Mouse (Mus musculus) kidney, adult 2 months (tissue): Measurements from ENCODE around the gene Hist1h4c. TPM values are rescaled to one million over a fixed set of nuclear protein-coding genes. Genes with fewer than 3 reads are reported as not detected.
"Not testable (repeated sequence)": the region's sequence is repeated elsewhere in the genome, so short reads cannot be mapped to it uniquely, and the experiment has no call there.

Experiments used
- DNase-seq: peaks from one replicate; pipeline ENCODE4 v3.0.0; 2021
- H3K27ac ChIP-seq: fragments of 200-500 bp; 2 replicates; pipeline ENCODE4 v1.5.1; 2012; ENCODE audit warnings: low read depth, low read length, control low read depth, inconsistent platforms; ENCODE audit not compliant: insufficient read depth
- H3K27me3 ChIP-seq: fragments of 200-500 bp; replicated peaks from 2 replicates; pipeline ENCODE4 v1.6.1; 2012; ENCODE audit warnings: mild to moderate bottlenecking, moderate library complexity, low read length, inconsistent platforms; ENCODE audit not compliant: control insufficient read depth, insufficient read depth
- H3K36me3 ChIP-seq: fragments of 200-500 bp; 2 replicates; pipeline ENCODE4 v1.6.1; 2012; ENCODE audit warnings: mild to moderate bottlenecking, moderate library complexity, low read length, inconsistent platforms; ENCODE audit not compliant: control insufficient read depth, insufficient read depth
- H3K4me1 ChIP-seq: fragments of 200-500 bp; 2 replicates; pipeline ENCODE4 v1.6.1; 2011; ENCODE audit warnings: low read length; ENCODE audit not compliant: control insufficient read depth, insufficient read depth
- H3K4me3 ChIP-seq: fragments of 200-500 bp; 2 replicates; pipeline ENCODE4 v1.5.1; 2011; ENCODE audit warnings: mild to moderate bottlenecking, low read depth, low read length, control low read depth; ENCODE audit not compliant: insufficient read depth
- CTCF ChIP-seq: fragments of 200-500 bp; conservative IDR thresholded peaks from 2 replicates; pipeline ENCODE4 v1.5.1; 2011; ENCODE audit warnings: low read depth, mild to moderate bottlenecking, control low read depth, low read length, moderate library complexity, mixed read lengths; ENCODE audit not compliant: insufficient read depth, insufficient read length
- POLR2A ChIP-seq: fragments of 200-500 bp; IDR thresholded peaks from one replicate; pipeline ENCODE4 v1.6.1; 2011; ENCODE audit warnings: low read depth, low read length, control low read depth
- WGBS: fragments of 180-500 bp; shearing (Covaris S2); methylation state at CpG from one replicate; pipeline ENCODE4 v1.1.7; 2018; 5-methylcytosine and 5-hydroxymethylcytosine counted together
- polyA plus RNA-seq: library from polyadenylated mRNA; depleted of rRNA; stranded (reverse); fragments of >200 nt; gene quantifications from 2 replicates; pipeline ENCODE4 v1.2.3, GENCODE M21; 2012

Hist1h4c gene
- polyA plus RNA-seq, 1 experiment, result 9.4 TPM

DNA sequence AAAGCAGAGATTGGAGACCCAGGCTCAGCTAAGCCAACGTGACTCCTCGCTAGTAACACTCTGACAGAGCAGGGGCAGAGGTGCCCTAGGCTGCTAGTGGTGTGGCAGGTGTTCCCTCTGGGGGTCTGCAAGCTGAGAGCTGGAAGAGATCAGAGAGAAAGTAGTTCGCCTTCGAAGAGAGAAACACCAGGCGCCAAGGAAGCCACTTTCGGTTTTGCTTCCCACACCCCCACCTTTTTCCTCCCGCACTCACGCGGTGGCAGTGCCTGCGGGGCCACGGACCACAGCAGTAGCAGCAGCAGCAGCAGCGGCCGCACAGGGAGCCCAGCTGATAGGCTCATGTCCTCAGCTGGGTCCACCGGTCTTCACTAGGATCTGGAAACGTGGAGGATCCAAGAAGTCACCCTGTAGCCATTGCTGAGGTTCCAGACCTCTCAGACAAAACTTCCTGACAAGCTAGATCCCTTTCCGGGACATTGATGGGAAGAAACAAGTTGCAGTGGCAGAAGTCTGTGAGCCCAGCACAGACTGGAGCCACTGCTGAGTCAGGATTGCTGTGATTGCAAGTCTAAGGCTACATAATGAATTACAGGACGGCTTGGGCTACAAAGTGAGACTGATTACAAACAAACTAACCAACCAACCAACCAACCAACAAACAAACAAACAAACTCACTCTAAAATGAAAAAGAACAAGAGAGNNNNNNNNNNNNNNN lies 12.3 kb upstream of the Hist1h4c start, which contains the start of gene Hfe:
Gene Hfe (minus strand): TSS at position 481 of the 716 bp plus-strand sequence.
- Histone ChIP-seq H3K4me1 (0 out of 2 replicates have a peak, but pooled peaks cover 3% of the 10 kb centered on the region), H3K27ac (peak within 1 kb of the TSS; percentile 54), H3K4me3 (peak within 1 kb of the TSS; percentile 80), H3K27me3 (no peaks in the 10 kb centered on the region), H3K36me3 (no peaks in the 10 kb centered on the region)
- under 1% methylated on average over 17 of the region's 17 CpGs for WGBS
- no peak for TF ChIP-seq CTCF
- DNase-seq, result peak; percentile 63

- Histone ChIP-seq H3K27me3 (no peaks in the 10 kb centered on the region), H3K4me3 (peak overlapping the region; percentile 80), H3K36me3 (no peaks in the 10 kb centered on the region), H3K4me1 (0 out of 2 replicates have a peak, but pooled peaks cover 3% of the 10 kb centered on the region), H3K27ac (peak overlapping the region; percentile 54)
- TF ChIP-seq CTCF, result no peak
- TF ChIP-seq POLR2A, result no peak
- peak; percentile 32 for DNase-seq
- WGBS, result 27% methylated on average over 15 of the region's 15 CpGs
Observed at GRCm38 (mm10) chr13:23709714-23710373, 11.6 kb upstream of the Hist1h4c start.

- TF ChIP-seq POLR2A (no peak), CTCF (no peak)
- no peaks in the 10 kb centered on the region for H3K27me3 ChIP-seq
- no peak overlapping the region for H3K4me3 ChIP-seq
- 61% methylated on average over 4 of the region's 4 CpGs for WGBS
- H3K27ac ChIP-seq, result no peak overlapping the region
- peak; percentile 27 for DNase-seq
- H3K36me3 ChIP-seq, result no peaks in the 10 kb centered on the region; the same call in 1 of the 2 replicates
- H3K4me1 ChIP-seq, result 0 out of 2 replicates have a peak, but pooled peaks cover 3% of the 10 kb centered on the region
Observed at GRCm38 (mm10) chr13:23708654-23709053, 10.4 kb upstream of the Hist1h4c start.

DNA sequence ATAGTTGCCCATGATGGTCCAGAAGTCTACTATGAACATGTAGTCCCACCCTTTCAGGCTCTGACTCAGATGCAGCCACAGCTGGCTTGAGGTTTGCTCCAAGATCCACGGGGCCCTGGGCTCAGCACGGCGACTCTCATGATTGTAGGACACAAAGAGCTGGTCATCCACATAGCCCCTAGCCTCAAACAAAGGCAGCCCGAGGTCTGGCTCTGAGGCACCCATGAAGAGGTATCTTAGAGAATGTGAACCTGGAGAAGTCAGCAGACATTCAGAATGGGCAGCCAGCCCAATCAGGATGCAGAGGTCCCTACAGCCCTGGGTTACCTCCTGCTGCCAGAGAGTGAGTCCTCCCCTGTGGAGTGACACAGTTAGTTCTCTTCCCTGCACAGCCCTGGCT lies 9.8 kb upstream of the Hist1h4c start:
- Histone ChIP-seq H3K4me3 (no peak overlapping the region), H3K4me1 (0 out of 2 replicates have a peak, but pooled peaks cover 3% of the 10 kb centered on the region), H3K27me3 (no peaks in the 10 kb centered on the region), H3K27ac (no peak overlapping the region), H3K36me3 (no peaks in the 10 kb centered on the region; the same call in 1 of the 2 replicates)
- TF ChIP-seq POLR2A, result no peak
- TF ChIP-seq CTCF, result no peak
- 95% methylated on average over 4 of the region's 4 CpGs for WGBS
- no peak for DNase-seq

GRCm38 (mm10) chr13:23706771-23707170 lies 8.5 kb upstream of the Hist1h4c start:
- no peak for DNase-seq
- no peak overlapping the region for H3K4me3 ChIP-seq
- no peak overlapping the region for H3K27ac ChIP-seq
- H3K4me1 ChIP-seq, result 0 out of 2 replicates have a peak, but pooled peaks cover 3% of the 10 kb centered on the region
- no peaks in the 10 kb centered on the region for H3K27me3 ChIP-seq
- no peaks in the 10 kb centered on the region; the same call in 1 of the 2 replicates for H3K36me3 ChIP-seq
- TF ChIP-seq POLR2A (no peak), CTCF (no peak)
- WGBS, result 97% methylated on average over 12 of the region's 12 CpGs

GRCm38 (mm10) chr13:23705751-23706356 lies 7.6 kb upstream of the Hist1h4c start:
- Histone ChIP-seq H3K4me1 (peaks cover 3% of the 10 kb centered on the region; the same call in 1 of the 2 replicates), H3K27me3 (no peaks in the 10 kb centered on the region), H3K4me3 (no peak overlapping the region), H3K27ac (no peak overlapping the region), H3K36me3 (no peaks in the 10 kb centered on the region; the same call in 1 of the 2 replicates)
- WGBS, result 96% methylated on average over 7 of the region's 7 CpGs
- TF ChIP-seq POLR2A (no peak), CTCF (no peak)
- no peak for DNase-seq

DNA sequence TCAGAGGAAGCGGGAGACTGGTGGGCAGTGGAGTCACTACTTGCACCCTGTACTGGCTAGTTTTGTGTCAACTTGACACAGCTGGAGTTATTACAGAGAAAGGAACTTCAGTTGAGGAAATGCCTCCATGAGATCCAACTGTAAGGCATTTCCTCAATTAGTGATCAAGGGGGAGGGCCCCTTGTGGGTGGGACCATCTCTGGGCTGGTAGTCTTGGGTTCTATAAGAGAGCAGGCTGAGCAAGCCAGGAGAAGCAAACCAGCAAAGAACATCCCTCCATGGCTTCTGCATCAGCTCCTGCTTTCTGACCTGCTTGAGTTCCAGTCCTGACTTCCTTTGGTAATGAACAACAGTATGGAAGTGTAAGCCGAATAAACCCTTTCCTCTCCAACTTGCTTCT lies 4.5 kb upstream of the Hist1h4c start:
- H3K4me1 ChIP-seq, H3K36me3 ChIP-seq, H3K27me3 ChIP-seq, H3K4me3 ChIP-seq, DNase-seq, H3K27ac ChIP-seq: not testable (repeated sequence)
- WGBS, result 63% methylated on average over 2 of the region's 2 CpGs
